ENCODE assay signal across 14 mouse cellular contexts in the genomic region with DNA sequence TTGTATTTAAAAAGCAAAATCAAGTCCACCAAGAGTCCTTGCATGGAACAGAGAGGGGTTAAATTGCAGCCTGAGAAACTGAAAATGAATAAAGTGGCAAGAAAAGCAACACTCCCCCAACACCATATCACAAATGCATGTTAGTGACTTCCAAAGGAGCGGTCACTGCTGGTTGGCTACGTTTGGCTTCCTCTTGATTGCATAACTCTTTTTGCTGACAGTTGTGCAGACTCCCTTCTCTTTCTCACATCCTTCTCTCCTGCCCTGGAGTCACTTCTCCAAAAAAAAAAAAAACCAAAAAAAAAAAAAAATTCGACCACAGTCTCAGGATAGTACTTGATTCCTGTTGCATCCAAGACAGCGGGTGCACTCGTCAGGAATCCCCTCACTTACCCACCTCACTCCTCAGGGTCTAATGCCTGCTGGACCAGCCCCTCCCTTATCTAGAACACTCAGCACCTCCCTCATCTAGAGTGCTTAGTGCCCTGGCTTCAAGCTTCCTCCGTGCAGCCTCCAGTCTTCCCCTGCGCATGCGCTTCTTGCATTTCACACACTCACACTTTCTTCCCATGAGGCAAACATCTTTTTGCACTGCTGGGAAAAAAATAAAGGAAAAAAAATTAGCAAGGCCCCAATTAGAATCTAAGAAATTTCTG.
DNase-seq lines count a peak whose midpoint lies in the region; ATAC-seq lines count a peak whose summit lies in the region.
"Had no signal": no experiment of that assay in that cellular context is flagged by ENCODE, and none has a peak within 500 bp of the region (broad histone marks: within the 10 kb centered on the region; RNA-seq: fewer than 3 reads in every experiment).

No protein-coding gene starts in this region.

- no peak overlapping the region for H3K4me2 ChIP-seq in lung, embryonic 16.5 days (ENCODE audit: low read depth, low read length)
- peak overlapping the region; percentile 16; the same call in 1 of the 2 replicates for H3K4me2 ChIP-seq in heart, embryonic 11.5 days

- H3K4me3 ChIP-seq in lung, embryonic 16.5 days (ENCODE audit: low read length) = no peak overlapping the region
- H3K4me3 ChIP-seq in heart, embryonic 11.5 days (ENCODE audit: low read depth, low read length) = no peak overlapping the region

- peak; percentile 71 for ATAC-seq in lung, embryonic 16.5 days (ENCODE audit: low read depth)
- peak; percentile 69 for ATAC-seq in heart, embryonic 11.5 days (replicated peaks; ENCODE audit: insufficient number of reproducible peaks, low FRiP score, low TSS enrichment)
- ATAC-seq in neutrophil, adult 5-6 weeks (ENCODE audit: extremely low read depth, insufficient number of reproducible peaks, low FRiP score, poor library complexity, severe bottlenecking) = peak; percentile 90
- ATAC-seq: inflammation-experienced regulatory T-cells, adult 6 months had no signal

- H3K27ac ChIP-seq in lung, embryonic 16.5 days (ENCODE audit: low read length) = no peak overlapping the region
- H3K27ac ChIP-seq in heart, embryonic 11.5 days (ENCODE audit: low read depth, low read length) = no peak overlapping the region

- no peak overlapping the region for H3K9ac ChIP-seq in lung, embryonic 16.5 days (ENCODE audit: low read length)
- H3K9ac ChIP-seq in heart, embryonic 11.5 days (ENCODE audit: low read depth, low read length) = no peak overlapping the region

- H3K27me3 ChIP-seq in lung, embryonic 16.5 days (ENCODE audit: control insufficient read depth, insufficient read depth, low read depth, low read length) = no peaks in the 10 kb centered on the region
- no peaks in the 10 kb centered on the region for H3K27me3 ChIP-seq in heart, embryonic 11.5 days (ENCODE audit: control insufficient read depth, insufficient read depth, low read length)

- H3K36me3 ChIP-seq in lung, embryonic 16.5 days (ENCODE audit: control insufficient read depth, insufficient read depth, low read length) = no peaks in the 10 kb centered on the region
- no peaks in the 10 kb centered on the region for H3K36me3 ChIP-seq in heart, embryonic 11.5 days (ENCODE audit: control insufficient read depth, insufficient read depth, low read length)
- H3K36me3 ChIP-seq: G1E had no signal

- H3K4me1 ChIP-seq in lung, embryonic 16.5 days (replicated peaks; ENCODE audit: control insufficient read depth, insufficient read depth, low read length) = no peaks in the 10 kb centered on the region
- H3K4me1 ChIP-seq in heart, embryonic 11.5 days (ENCODE audit: control insufficient read depth, insufficient read depth, low read length) = no peaks in the 10 kb centered on the region

- 40% methylated on average over 8 of the region's 8 CpGs for WGBS in lung, embryonic 16.5 days
- WGBS in heart, embryonic 11.5 days (ENCODE audit: insufficient replicate concordance) = 37% methylated on average over 8 of the region's 8 CpGs

- no peaks in the 10 kb centered on the region for H3K9me3 ChIP-seq in lung, embryonic 16.5 days (ENCODE audit: control insufficient read depth, low read length)
- H3K9me3 ChIP-seq in heart, embryonic 11.5 days (replicated peaks; ENCODE audit: control insufficient read depth, low read length) = no peaks in the 10 kb centered on the region
- H3K9me3 ChIP-seq: G1E had no signal

- no peak for DNase-seq in lung, postnatal 4 days
- peak; percentile 11 for DNase-seq in liver
- DNase-seq in layer of hippocampus, postnatal 10 days (ENCODE audit: low spot score in 2 of 2) = no peak
- no peak for DNase-seq in cerebellum, postnatal 25 days
- DNase-seq in right cerebral cortex, postnatal 4 days = no peak
- DNase-seq: adrenal gland, adult 2 months; cerebellum, adult 9-10 months; left cerebral cortex, postnatal 4 days; thymus, postnatal 4 days had no signal
